Comparison of ENCODE assay signal across 8 mouse cellular contexts in the genomic region with DNA sequence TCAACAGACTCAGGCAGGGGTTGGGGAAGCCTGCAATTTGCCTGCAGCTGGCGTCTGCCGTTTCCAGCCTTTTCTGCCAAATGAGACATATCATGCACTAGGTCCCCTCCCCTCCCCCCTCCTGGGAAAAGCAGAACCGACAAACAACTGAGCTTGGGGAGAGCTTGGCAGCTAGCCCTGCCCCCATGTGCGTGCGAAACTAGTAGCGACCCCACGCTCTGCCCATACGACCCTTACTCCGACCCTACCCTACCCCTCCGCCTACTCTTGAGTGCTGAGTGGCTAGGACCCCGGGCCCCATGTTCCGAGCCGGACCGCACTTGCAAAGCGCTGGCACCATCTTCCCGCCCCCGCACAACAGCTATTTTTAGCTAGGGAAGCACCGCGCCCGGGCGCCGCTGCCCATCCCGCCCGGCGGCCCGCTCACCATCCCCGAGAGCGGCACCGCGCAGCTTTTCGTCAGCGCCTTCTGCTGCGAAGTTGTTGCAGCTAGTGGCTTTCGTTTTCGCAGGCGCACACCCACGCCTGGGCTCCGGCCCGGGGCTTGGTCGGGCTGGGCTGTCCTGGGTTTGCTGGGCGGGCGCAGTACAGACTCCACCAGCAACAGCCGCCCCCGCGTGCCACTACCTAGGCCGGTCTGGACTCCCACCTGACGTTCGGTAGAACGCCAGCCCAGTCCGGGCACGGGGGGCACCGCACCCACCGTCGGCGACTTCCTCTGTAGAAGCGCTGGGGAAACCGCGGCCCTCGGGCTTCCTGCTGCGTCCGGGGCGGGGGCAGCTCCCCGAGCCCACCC. TPM values are rescaled to one million over a fixed set of nuclear protein-coding genes. Genes with fewer than 3 reads are reported as not detected.
DNase-seq lines count a peak whose midpoint lies in the region; ATAC-seq and TF ChIP-seq lines count a peak whose summit lies in the region.

No protein-coding gene starts in this region.

- peak overlapping the region; percentile 81 for H3K27ac ChIP-seq in heart, embryonic 10.5 days
- H3K27ac ChIP-seq in kidney, embryonic 15.5 days = peak overlapping the region; percentile 66
- H3K27ac ChIP-seq in liver, embryonic 11.5 days (ENCODE audit: low read depth, low read length) = no peak overlapping the region

- peaks cover 31% of the 10 kb centered on the region for H3K27me3 ChIP-seq in heart, embryonic 10.5 days (ENCODE audit: insufficient read depth, poor library complexity, severe bottlenecking)
- H3K27me3 ChIP-seq in kidney, embryonic 15.5 days = peaks cover 7% of the 10 kb centered on the region; the same call in 1 of the 2 replicates
- H3K27me3 ChIP-seq in liver, embryonic 11.5 days (replicated peaks; ENCODE audit: control insufficient read depth, insufficient read depth, low read length) = peaks cover 8% of the 10 kb centered on the region; the same call in 1 of the 2 replicates
- no peaks in the 10 kb centered on the region for H3K27me3 ChIP-seq in myocyte (ENCODE audit: control insufficient read depth, insufficient read depth, insufficient read length)
- H3K27me3 ChIP-seq in splenic B cell, adult 2 months (ENCODE audit: control insufficient read depth, insufficient read depth, low read length, poor library complexity, severe bottlenecking) = no peaks in the 10 kb centered on the region

- peak; percentile 54 for ATAC-seq in erythroblast, adult 5-6 weeks (replicated peaks; ENCODE audit: low FRiP score, poor library complexity, severe bottlenecking)
- peak; percentile 80 for ATAC-seq in kidney, embryonic 15.5 days (replicated peaks; ENCODE audit: low FRiP score)
- ATAC-seq in liver, embryonic 11.5 days (replicated peaks; ENCODE audit: low FRiP score) = peak; percentile 63

- TF ChIP-seq POLR2A in myocyte (IDR thresholded peaks at IDR 0.05; ENCODE audit: insufficient read length, low read depth) = no peak

- peak overlapping the region; percentile 36 for H3ac ChIP-seq in myocyte (ENCODE audit: control insufficient read depth, insufficient read length)

- H3K9ac ChIP-seq in kidney, embryonic 15.5 days = peak overlapping the region; percentile 63
- H3K9ac ChIP-seq in liver, embryonic 11.5 days (ENCODE audit: low read depth, low read length) = peak overlapping the region; percentile 68

- 1% methylated on average over 63 of the region's 63 CpGs for WGBS in heart, embryonic 10.5 days
- under 1% methylated on average over 63 of the region's 63 CpGs for WGBS in kidney, embryonic 15.5 days
- 2% methylated on average over 63 of the region's 63 CpGs for WGBS in liver, embryonic 11.5 days

- H3K36me3 ChIP-seq in heart, embryonic 10.5 days = peaks cover 46% of the 10 kb centered on the region
- H3K36me3 ChIP-seq in kidney, embryonic 15.5 days = peaks cover 44% of the 10 kb centered on the region
- peaks cover 11% of the 10 kb centered on the region for H3K36me3 ChIP-seq in liver, embryonic 11.5 days (ENCODE audit: control insufficient read depth, insufficient read depth, low read length)
- no peaks in the 10 kb centered on the region for H3K36me3 ChIP-seq in myocyte (ENCODE audit: control insufficient read depth, insufficient read depth)
- peaks cover 4% of the 10 kb centered on the region for H3K36me3 ChIP-seq in splenic B cell, adult 2 months (ENCODE audit: control insufficient read depth, insufficient read depth, low read length, poor library complexity, severe bottlenecking)

- H3K9me3 ChIP-seq in heart, embryonic 10.5 days = no peaks in the 10 kb centered on the region
- no peaks in the 10 kb centered on the region for H3K9me3 ChIP-seq in kidney, embryonic 15.5 days (replicated peaks)
- H3K9me3 ChIP-seq in liver, embryonic 11.5 days (ENCODE audit: control insufficient read depth, low read length) = no peaks in the 10 kb centered on the region

- peak overlapping the region; percentile 72 for H3K4me3 ChIP-seq in heart, embryonic 10.5 days
- H3K4me3 ChIP-seq in kidney, embryonic 15.5 days (replicated peaks) = peak overlapping the region; percentile 70
- peak overlapping the region; percentile 72 for H3K4me3 ChIP-seq in liver, embryonic 11.5 days (ENCODE audit: low read depth, low read length)
- peak overlapping the region; percentile 49 for H3K4me3 ChIP-seq in myocyte

- H3K4me1 ChIP-seq in heart, embryonic 10.5 days = peaks cover 14% of the 10 kb centered on the region
- H3K4me1 ChIP-seq in kidney, embryonic 15.5 days = peaks cover 24% of the 10 kb centered on the region
- peaks cover 14% of the 10 kb centered on the region for H3K4me1 ChIP-seq in liver, embryonic 11.5 days (replicated peaks; ENCODE audit: control insufficient read depth, insufficient read depth, low read length)

- no peaks in the 10 kb centered on the region for H3K79me2 ChIP-seq in myocyte (ENCODE audit: control insufficient read depth, insufficient read depth)

- DNase-seq in CD4-positive helper T cell, adult 2 months (ENCODE audit: low read depth, low spot score) = peak; percentile 83
- DNase-seq in brain, adult 2 months (ENCODE audit: low read depth, low spot score) = peak; percentile 93
- DNase-seq in heart, embryonic 10.5 days (ENCODE audit: low spot score) = peak; percentile 80
- DNase-seq in liver, embryonic 11.5 days (ENCODE audit: low spot score) = peak; percentile 70
- peak; percentile 58 for DNase-seq in splenic B cell, adult 2 months (ENCODE audit: low read depth, low spot score)

- H3K4me2 ChIP-seq in kidney, embryonic 15.5 days = peak overlapping the region; percentile 98
- H3K4me2 ChIP-seq in liver, embryonic 11.5 days = peak overlapping the region; percentile 100
- H3K4me2 ChIP-seq in myocyte (ENCODE audit: low read depth) = peak overlapping the region; percentile 89

TF ChIP-seq in myocyte, 11 proteins besides CTCF, POLR2A, EP300 and RAD21:
- TF ChIP-seq MYOG (IDR thresholded peaks at IDR 0.05; ENCODE audit: control insufficient read depth in 1 of 3, insufficient read depth in 1 of 3, insufficient read length in 2 of 3, low read depth in 2 of 3) (no peak), E2F4 (IDR thresholded peaks at IDR 0.05; ENCODE audit: insufficient read depth) (no peak), TCF12 (IDR thresholded peaks at IDR 0.05; ENCODE audit: insufficient read depth, poor library complexity, severe bottlenecking) (no peak), CEBPB (IDR thresholded peaks at IDR 0.05; ENCODE audit: insufficient read depth, poor library complexity, severe bottlenecking) (no peak), USF1 (IDR thresholded peaks at IDR 0.05; ENCODE audit: low read depth) (no peak), MYOD1 (IDR thresholded peaks at IDR 0.05; ENCODE audit: control insufficient read depth in 1 of 3, insufficient read length in 2 of 3, low read depth in 2 of 3) (peak in 2 of 3 experiments; percentile 49 to 68), SRF (IDR thresholded peaks at IDR 0.05; ENCODE audit: control insufficient read depth, insufficient read length, low read depth) (no peak), POLR2AphosphoS2 (IDR thresholded peaks at IDR 0.05; ENCODE audit: insufficient read length, low read depth) (peak; percentile 8), TCF3 (IDR thresholded peaks at IDR 0.05; ENCODE audit: insufficient read length, low read depth) (no peak), REST (IDR thresholded peaks at IDR 0.05; ENCODE audit: insufficient read depth, insufficient read length) (no peak), MAX (IDR thresholded peaks at IDR 0.05; ENCODE audit: low read depth) (no peak)

RNA-seq across cellular contexts. Expression of a gene that starts 23.5 kb away (rescaled TPM):
- total RNA-seq in erythroblast, adult 5-6 weeks (2015; ENCODE audit: low replicate concordance) = 1.7 and 5.2 TPM in 2 replicates
- 3.8 and 4.0 TPM in 2 replicates for total RNA-seq in erythroblast, adult 5-6 weeks (2017; ENCODE audit: low replicate concordance)
- 1.3 and 1.4 TPM in 2 replicates for polyA plus RNA-seq in heart, embryonic 10.5 days (2016; fragmentation: Nextera tagmentation; extraction: Ambion mirVana)
- 16.5 and 22.6 TPM in 2 replicates for polyA plus RNA-seq in kidney, embryonic 15.5 days (2015; fragmentation: Nextera tagmentation; extraction: Ambion mirVana)
- 0.91 and 1.5 TPM in 2 replicates for polyA plus RNA-seq in liver, embryonic 11.5 days (2014; fragmentation: Nextera tagmentation; extraction: Ambion mirVana)
- polyA plus RNA-seq in myocyte (2012; fragmentation: generic; extraction: Trizol) = 0.12 TPM
